In the genomic region with DNA sequence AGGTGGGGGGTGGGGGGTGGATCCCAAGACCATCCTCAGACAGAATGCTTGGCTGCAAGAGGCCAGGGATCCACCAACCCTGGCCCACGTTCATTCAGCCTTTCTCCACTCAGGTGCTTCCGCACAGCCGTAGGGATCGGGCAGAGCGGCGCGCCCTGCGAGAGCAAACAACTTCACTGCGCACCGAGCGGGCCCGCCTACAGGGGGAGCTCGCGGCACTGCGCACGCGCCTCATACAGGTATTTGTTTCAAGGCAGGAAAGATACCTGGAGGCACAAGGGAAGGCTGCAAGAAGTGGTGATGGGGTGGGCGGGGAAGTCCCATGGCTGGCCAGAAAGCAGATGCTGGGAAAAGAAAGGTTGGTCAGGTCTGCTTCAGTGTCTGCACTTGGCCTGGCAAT, we compare ENCODE assay signal across 9 mouse cellular contexts. TPM values are rescaled to one million over a fixed set of nuclear protein-coding genes. Genes with fewer than 3 reads are reported as not detected.
DNase-seq lines count a peak whose midpoint lies in the region; ATAC-seq and TF ChIP-seq lines count a peak whose summit lies in the region.
"Had no signal": no experiment of that assay in that cellular context is flagged by ENCODE, and none has a peak within 500 bp of the region (broad histone marks: within the 10 kb centered on the region; RNA-seq: fewer than 3 reads in every experiment).

No protein-coding gene starts in this region.

- H3K9me3 ChIP-seq in heart, postnatal 0 days (replicated peaks; ENCODE audit: control insufficient read depth, low read length), result no peaks in the 10 kb centered on the region
- no peaks in the 10 kb centered on the region for H3K9me3 ChIP-seq in midbrain, embryonic 14.5 days (ENCODE audit: control insufficient read depth, low read length)
- H3K9me3 ChIP-seq: embryonic facial prominence, embryonic 12.5 days had no signal

- peak; percentile 27; the same call in 1 of the 2 replicates for ATAC-seq in heart, postnatal 0 days (ENCODE audit: insufficient read depth, low read depth)
- ATAC-seq in common myeloid progenitor, adult 5-6 weeks (replicated peaks; ENCODE audit: low read depth, poor library complexity, severe bottlenecking), result peak; percentile 88
- ATAC-seq in midbrain, embryonic 14.5 days (ENCODE audit: low FRiP score, low TSS enrichment), result no peak

- DNase-seq in heart, postnatal 0 days (ENCODE audit: low spot score), result no peak
- no peak for DNase-seq in heart, postnatal 25 days (ENCODE audit: low spot score)
- peak; percentile 91 for DNase-seq in ES-CJ7 (ENCODE audit: low read depth, low spot score)
- peak; percentile 68 to 69 for DNase-seq in kidney, postnatal 25 days
- peak; percentile 56 for DNase-seq in midbrain, embryonic 14.5 days
- DNase-seq in urinary bladder, postnatal 25 days (ENCODE audit: low spot score), result peak; percentile 77
- no peak for DNase-seq in layer of hippocampus, postnatal 36 days

- H3K27me3 ChIP-seq in heart, postnatal 0 days (ENCODE audit: control insufficient read depth, insufficient read depth, low read length), result no peaks in the 10 kb centered on the region
- no peaks in the 10 kb centered on the region for H3K27me3 ChIP-seq in midbrain, embryonic 14.5 days (ENCODE audit: control insufficient read depth, insufficient read depth, low read length)

- no peak overlapping the region for H3K4me3 ChIP-seq in heart, postnatal 0 days (ENCODE audit: low read depth, low read length)
- H3K4me3 ChIP-seq in midbrain, embryonic 14.5 days (replicated peaks; ENCODE audit: low read depth, low read length), result no peak overlapping the region
- H3K4me3 ChIP-seq: embryonic facial prominence, embryonic 12.5 days had no signal

- intact Hi-C loops in heart, postnatal 25 days (cut with DNase I), result no loop called here

- H3K27ac ChIP-seq in heart, postnatal 0 days (ENCODE audit: low read depth), result no peak overlapping the region
- no peak overlapping the region for H3K27ac ChIP-seq in midbrain, embryonic 14.5 days (replicated peaks; ENCODE audit: low read depth, low read length)
- H3K27ac ChIP-seq: embryonic facial prominence, embryonic 12.5 days had no signal

- no peak overlapping the region for H3K4me2 ChIP-seq in heart, postnatal 0 days (ENCODE audit: low read depth, low read length)
- H3K4me2 ChIP-seq in midbrain, embryonic 14.5 days (ENCODE audit: low read length), result no peak overlapping the region
- H3K4me2 ChIP-seq: embryonic facial prominence, embryonic 12.5 days had no signal

- H3K36me3 ChIP-seq in heart, postnatal 0 days (replicated peaks; ENCODE audit: control insufficient read depth, insufficient read depth, low read length), result no peaks in the 10 kb centered on the region
- no peaks in the 10 kb centered on the region for H3K36me3 ChIP-seq in midbrain, embryonic 14.5 days (ENCODE audit: control insufficient read depth, insufficient read depth, low read length)
- H3K36me3 ChIP-seq: embryonic facial prominence, embryonic 12.5 days had no signal

- H3K4me1 ChIP-seq in heart, postnatal 0 days (ENCODE audit: control insufficient read depth, insufficient read depth), result 0 out of 2 replicates have a peak, but pooled peaks cover 4% of the 10 kb centered on the region
- H3K4me1 ChIP-seq in midbrain, embryonic 14.5 days (ENCODE audit: control insufficient read depth, insufficient read depth, low read length), result peaks cover 6% of the 10 kb centered on the region

- no peak for TF ChIP-seq EP300 in heart, postnatal 0 days (IDR thresholded peaks at IDR 0.05; ENCODE audit: low read depth)

- 14% methylated on average over 18 of the region's 18 CpGs for WGBS in heart, postnatal 0 days
- 8% methylated on average over 18 of the region's 18 CpGs for WGBS in midbrain, embryonic 14.5 days

- TF ChIP-seq CTCF in heart, postnatal 0 days (IDR thresholded peaks at IDR 0.05; ENCODE audit: low read depth), result peak; percentile 52

- no peak overlapping the region for H3K9ac ChIP-seq in heart, postnatal 0 days (replicated peaks; ENCODE audit: low read depth, low read length)
- H3K9ac ChIP-seq in midbrain, embryonic 14.5 days (replicated peaks; ENCODE audit: low read length), result no peak overlapping the region
- H3K9ac ChIP-seq: embryonic facial prominence, embryonic 12.5 days had no signal

RNA-seq across cellular contexts. Expression of gene Sned1, which starts 11.7 kb away (rescaled TPM):
- total RNA-seq in heart, postnatal 0 days (2014; rRNA removed; ENCODE audit: low replicate concordance), result 7.1 and 43.7 TPM in 2 replicates
- 3.0 and 3.9 TPM in 2 replicates for polyA plus RNA-seq in heart, postnatal 0 days (2015; fragmentation: Nextera tagmentation; extraction: Ambion mirVana)
- 10 to 100 TPM; 10.4 to 12.8 TPM for total RNA-seq in heart, postnatal 25 days (2021)
- total RNA-seq in common myeloid progenitor, adult 5-6 weeks (2017), result 0.18 and 0.24 TPM in 2 replicates
- 3.0 and 7.2 TPM in 2 replicates for polyA plus RNA-seq in midbrain, embryonic 14.5 days (2014; fragmentation: Nextera tagmentation; extraction: Ambion mirVana)
- 1 to 10 TPM; 4.6 to 8.3 TPM for total RNA-seq in layer of hippocampus, postnatal 36 days (2021)

RNA-seq across cellular contexts. Expression of gene Crocc2, which starts 55.4 kb away (rescaled TPM):
- 0.08 TPM in 2 replicates for total RNA-seq in heart, postnatal 0 days (2014; rRNA removed; ENCODE audit: low replicate concordance)
- 0.34 and 0.48 TPM in 2 replicates for polyA plus RNA-seq in heart, postnatal 0 days (2015; fragmentation: Nextera tagmentation; extraction: Ambion mirVana)
- total RNA-seq in heart, postnatal 25 days (2021), result under 1 TPM; 0.10 to 0.11 TPM
- total RNA-seq in common myeloid progenitor, adult 5-6 weeks (2017), result not detected in 2 replicates
- polyA plus RNA-seq in midbrain, embryonic 14.5 days (2014; fragmentation: Nextera tagmentation; extraction: Ambion mirVana), result 0.05 and 0.09 TPM in 2 replicates
- total RNA-seq in layer of hippocampus, postnatal 36 days (2021), result under 1 TPM; 0.15 to 0.25 TPM

Comparison
In these comparisons a context has a peak if more than half of its experiments do, and no peak if none do; other contexts are left out.
1. DNase-seq: peak in ES-CJ7 (single experiment), kidney, postnatal 25 days (2 of 2), midbrain, embryonic 14.5 days (single experiment) and urinary bladder, postnatal 25 days (single experiment); none in heart, postnatal 0 days (single experiment), heart, postnatal 25 days (single experiment) and layer of hippocampus, postnatal 36 days (0 of 2).